Mouse (Mus musculus) splenic B cell, adult 2 months (primary cell): ENCODE results near the gene Klk10.

Source experiments
- DNase-seq: peaks from one replicate; pipeline ENCODE4 v3.0.0-alpha.2; 2011; ENCODE audit warnings: low read depth, low spot score
- H3K27me3 ChIP-seq: 2 replicates; pipeline ENCODE4 v1.6.1; 2012; ENCODE audit warnings: mild to moderate bottlenecking, low read length, moderate library complexity, mixed read lengths; ENCODE audit not compliant: control insufficient read depth, poor library complexity, insufficient read depth, severe bottlenecking
- H3K36me3 ChIP-seq: 2 replicates; pipeline ENCODE4 v1.6.1; 2012; ENCODE audit warnings: mild to moderate bottlenecking, low read length, moderate library complexity, mixed read lengths; ENCODE audit not compliant: control insufficient read depth, poor library complexity, insufficient read depth, severe bottlenecking

The Klk10 gene

DNA sequence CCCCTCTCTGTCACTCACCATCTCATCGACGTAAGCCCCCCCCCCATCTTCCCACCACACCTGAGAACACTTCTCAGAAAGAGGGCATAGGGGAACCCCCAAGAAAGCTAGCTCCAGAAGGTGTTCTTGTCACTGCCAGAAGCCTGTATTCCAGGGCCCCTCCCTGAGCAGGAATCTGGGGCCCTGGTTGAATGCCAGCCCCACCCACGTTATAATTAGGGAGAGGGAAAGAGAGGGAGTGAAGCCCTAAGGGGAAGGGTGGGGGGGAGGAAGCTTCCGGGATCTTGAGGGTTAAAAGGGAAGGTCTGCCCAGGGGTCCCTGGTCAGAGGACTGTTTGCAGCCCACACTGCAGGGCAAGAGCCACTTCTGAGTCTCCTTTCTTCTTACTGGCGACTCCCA is at the start of gene Klk10:
Klk10 (plus strand) TSS at position 290 of the 400 bp plus-strand sequence.
- DNase-seq: no peak
- no peaks in the 10 kb centered on the region for H3K36me3 ChIP-seq

GRCm38 (mm10) chr7:43747788-43748187 is 33.0 kb upstream of the Klk10 start:
- DNase-seq: no peak
- H3K36me3 ChIP-seq: no peaks in the 10 kb centered on the region

More for the DNA sequence above, at the start of gene Klk10:
- H3K27me3 ChIP-seq: no peaks in the 10 kb centered on the region

GRCm38 (mm10) chr7:43752806-43753205 is 28.0 kb upstream of the Klk10 start:
- no peaks in the 10 kb centered on the region for H3K36me3 ChIP-seq
- DNase-seq: no peak
- H3K27me3 ChIP-seq: no peaks in the 10 kb centered on the region

More at GRCm38 (mm10) chr7:43747788-43748187, 33.0 kb upstream of the Klk10 start:
- H3K27me3 ChIP-seq: no peaks in the 10 kb centered on the region

DNA sequence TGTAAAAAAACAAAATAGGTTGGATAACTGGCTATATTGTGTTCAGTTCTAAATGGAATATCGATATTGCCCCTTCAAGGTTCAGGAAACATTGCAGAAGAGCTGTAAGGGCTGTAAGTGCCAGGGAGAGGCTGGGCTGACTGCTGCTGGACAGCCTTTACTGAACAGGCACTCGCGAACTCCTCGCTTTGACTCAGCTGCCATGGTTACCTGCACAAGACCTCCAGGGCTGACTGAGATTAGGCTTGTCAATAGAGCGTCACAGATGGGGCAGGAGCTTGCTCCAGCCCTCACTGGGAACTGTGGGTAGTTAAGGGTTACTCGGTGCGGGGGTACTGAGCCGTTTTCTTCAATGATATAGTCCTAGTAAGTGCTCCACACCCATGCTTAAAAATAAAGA is 14.4 kb upstream of the Klk10 start:
- Histone ChIP-seq H3K27me3 (no peaks in the 10 kb centered on the region), H3K36me3 (no peaks in the 10 kb centered on the region)
- no peak for DNase-seq

DNA sequence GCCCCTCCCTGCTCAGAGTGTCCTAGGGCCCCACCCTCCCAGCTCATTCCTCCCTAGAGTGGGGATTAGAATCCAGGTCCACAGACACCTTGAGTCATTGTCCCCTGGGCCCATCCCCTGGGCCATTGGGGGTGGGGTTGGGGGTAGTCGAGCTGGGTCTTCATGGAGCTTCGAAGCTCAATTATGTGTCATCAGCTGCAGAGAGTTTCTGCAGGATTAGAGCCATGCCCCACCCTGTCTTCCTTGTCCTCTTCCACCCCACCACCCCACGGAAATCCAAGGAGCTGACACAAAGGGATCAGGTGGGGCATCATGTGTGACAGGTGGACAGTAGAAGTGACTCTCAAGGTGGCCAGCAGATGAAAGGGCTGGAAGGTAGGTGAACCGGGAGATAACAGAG is 12.2 kb upstream of the Klk10 start, which contains the start of gene Klk12:
Klk12 (plus strand) TSS at position 301 of the 400 bp plus-strand sequence.
- Histone ChIP-seq H3K36me3 (no peaks in the 10 kb centered on the region), H3K27me3 (no peaks in the 10 kb centered on the region)
- no peak for DNase-seq

- Histone ChIP-seq H3K36me3 (no peaks in the 10 kb centered on the region), H3K27me3 (no peaks in the 10 kb centered on the region)
- DNase-seq: no peak
Observed at GRCm38 (mm10) chr7:43769636-43770035, 11.2 kb upstream of the Klk10 start.

- Histone ChIP-seq H3K36me3 (no peaks in the 10 kb centered on the region), H3K27me3 (no peaks in the 10 kb centered on the region)
- DNase-seq: no peak
Observed at GRCm38 (mm10) chr7:43770701-43771100, 10.1 kb upstream of the Klk10 start.

DNA sequence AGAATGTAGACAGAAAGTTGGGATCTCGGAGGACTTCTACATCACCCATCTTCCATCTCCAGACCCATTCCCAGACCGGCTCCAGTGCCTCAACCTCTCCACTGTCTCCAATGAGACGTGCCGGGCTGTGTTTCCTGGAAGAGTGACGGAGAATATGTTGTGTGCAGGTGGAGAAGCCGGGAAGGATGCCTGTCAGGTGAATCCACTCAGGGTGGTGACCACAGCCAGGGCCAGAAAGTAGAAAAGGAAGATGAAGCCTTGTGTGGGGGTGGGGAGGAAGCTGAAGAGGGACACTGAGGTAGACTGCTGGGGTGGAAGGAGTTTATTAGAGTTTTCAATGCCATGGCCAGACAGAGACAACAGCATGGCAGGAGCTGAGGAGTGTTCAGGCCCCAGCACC is 8.9 kb upstream of the Klk10 start:
- Histone ChIP-seq H3K27me3 (no peaks in the 10 kb centered on the region), H3K36me3 (no peaks in the 10 kb centered on the region)
- DNase-seq: no peak

DNA sequence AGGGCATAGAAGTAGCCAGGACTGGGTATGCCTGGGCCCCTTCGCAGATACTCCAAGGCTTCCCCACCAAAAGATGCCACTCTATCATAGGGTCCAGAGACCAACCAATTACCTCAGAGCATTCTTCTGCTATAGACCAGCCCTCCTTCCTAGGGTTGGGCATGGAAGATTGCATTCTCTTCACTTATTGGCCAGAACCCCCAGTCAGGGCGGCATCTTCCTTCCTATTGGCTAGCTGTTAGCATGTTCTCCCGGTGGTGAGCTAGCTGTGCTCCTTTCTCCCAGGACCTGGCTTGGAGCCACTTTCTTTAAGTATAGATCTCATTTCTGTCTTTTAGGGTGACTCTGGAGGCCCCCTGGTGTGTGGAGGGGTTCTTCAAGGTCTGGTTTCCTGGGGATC is 7.9 kb upstream of the Klk10 start:
- Histone ChIP-seq H3K36me3 (no peaks in the 10 kb centered on the region), H3K27me3 (no peaks in the 10 kb centered on the region)
- DNase-seq: no peak

DNA sequence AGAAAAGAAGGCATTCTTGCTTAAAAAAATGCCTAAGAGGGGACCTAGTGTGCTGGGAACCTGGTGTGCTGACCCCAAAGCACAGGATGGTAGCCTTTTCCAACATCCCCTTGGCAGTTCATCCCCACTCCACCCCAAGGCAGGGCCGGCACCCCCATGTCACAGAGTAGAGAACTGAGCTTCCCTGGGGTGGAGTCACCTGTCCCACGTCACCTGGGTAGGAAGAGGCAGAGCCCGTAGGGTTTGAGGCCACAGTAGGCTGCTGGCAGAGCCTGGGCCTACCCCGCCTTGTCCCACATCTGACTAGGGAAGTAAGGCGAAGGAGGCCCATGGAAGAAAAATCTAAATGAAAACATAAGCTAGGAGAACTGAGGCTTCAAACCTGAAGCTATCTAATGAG is 6.5 kb upstream of the Klk10 start, which contains the start of gene Klk11:
Klk11 (plus strand) TSS at position 241 of the 400 bp plus-strand sequence.
- Histone ChIP-seq H3K27me3 (no peaks in the 10 kb centered on the region), H3K36me3 (no peaks in the 10 kb centered on the region)
- DNase-seq: no peak

DNA sequence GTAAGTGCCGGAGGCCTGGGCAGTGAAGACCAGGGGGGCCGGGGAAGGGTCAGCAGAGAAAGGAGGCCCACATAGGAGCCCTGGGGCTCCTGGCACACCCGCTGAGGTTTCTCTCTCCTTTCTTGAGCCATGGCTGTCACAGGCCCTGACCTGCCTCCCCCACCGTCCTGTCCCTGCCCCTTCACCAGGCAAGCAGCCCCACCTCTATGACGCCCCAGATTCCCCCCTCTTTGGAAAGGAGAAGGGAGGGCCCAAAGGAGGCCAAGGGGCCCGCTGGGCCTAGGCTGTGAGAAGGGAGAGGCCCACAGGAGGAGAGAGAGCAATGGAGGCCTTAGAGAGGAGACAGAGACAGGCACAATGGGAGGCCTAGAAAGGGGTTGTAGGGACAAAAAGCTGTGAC is 6.0 kb upstream of the Klk10 start:
- Histone ChIP-seq H3K36me3 (no peaks in the 10 kb centered on the region), H3K27me3 (no peaks in the 10 kb centered on the region)
- DNase-seq: no peak

- no peak for DNase-seq
- H3K36me3 ChIP-seq: no peaks in the 10 kb centered on the region
- no peaks in the 10 kb centered on the region for H3K27me3 ChIP-seq
Observed at GRCm38 (mm10) chr7:43775311-43776057, 5.4 kb upstream of the Klk10 start.

DNA sequence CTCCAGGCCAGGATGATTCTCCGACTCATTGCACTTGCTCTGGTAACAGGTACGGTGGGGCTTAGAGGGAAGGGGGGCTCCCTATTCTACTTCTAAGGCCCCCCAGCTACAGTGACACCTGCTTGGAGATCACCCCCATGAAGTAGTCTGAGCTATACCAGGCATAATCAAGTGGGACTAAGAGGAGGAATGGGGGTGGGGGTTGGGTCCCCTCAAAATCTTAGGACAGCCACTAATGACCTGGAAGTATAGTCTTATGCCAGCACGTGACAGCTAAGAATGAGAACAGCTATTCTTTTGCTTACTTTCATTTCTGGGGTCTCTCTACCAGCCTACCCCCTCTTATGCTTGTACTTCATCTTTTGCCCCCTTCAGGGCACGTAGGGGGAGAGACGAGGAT is 4.3 kb upstream of the Klk10 start:
- no peaks in the 10 kb centered on the region for H3K36me3 ChIP-seq
- no peaks in the 10 kb centered on the region for H3K27me3 ChIP-seq
- no peak for DNase-seq

- DNase-seq: no peak
- Histone ChIP-seq H3K36me3 (no peaks in the 10 kb centered on the region), H3K27me3 (no peaks in the 10 kb centered on the region)
Observed at GRCm38 (mm10) chr7:43777423-43777822, 3.4 kb upstream of the Klk10 start.

DNA sequence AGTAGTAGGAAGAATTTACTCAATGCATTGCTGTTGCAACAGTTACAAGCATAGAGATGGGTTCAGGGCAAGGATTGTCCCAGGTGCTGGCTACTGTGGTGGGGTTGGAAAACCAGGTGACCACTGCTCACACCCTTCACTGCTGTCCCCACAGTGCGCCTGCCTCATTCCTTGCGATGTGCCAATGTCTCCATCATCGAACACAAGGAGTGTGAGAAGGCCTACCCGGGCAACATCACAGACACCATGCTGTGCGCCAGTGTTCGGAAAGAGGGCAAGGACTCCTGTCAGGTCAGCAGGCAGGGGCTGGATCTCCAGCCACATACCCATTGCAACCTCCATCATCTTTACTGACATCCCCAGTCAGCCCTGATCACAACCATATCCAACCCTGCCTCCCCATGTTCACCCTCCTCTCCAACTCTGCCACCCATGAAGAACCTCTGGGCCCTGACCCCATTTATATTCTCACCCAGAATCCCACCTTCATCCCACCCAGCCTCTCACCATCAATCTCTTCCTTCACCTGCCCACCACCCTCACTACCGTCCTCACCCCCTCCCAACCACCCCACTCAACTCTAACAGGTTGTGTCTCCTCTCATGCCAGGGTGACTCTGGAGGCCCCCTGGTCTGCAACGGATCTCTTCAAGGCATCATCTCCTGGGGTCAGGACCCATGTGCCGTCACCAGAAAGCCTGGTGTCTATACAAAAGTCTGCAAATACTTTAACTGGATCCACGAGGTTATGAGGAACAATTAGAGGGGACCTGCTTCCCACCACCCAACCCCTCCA is 2.5 kb upstream of the Klk10 start:
- no peak for DNase-seq
- Histone ChIP-seq H3K36me3 (no peaks in the 10 kb centered on the region), H3K27me3 (no peaks in the 10 kb centered on the region)
